10 mouse cellular contexts compared by ENCODE assay signal in the genomic region with DNA sequence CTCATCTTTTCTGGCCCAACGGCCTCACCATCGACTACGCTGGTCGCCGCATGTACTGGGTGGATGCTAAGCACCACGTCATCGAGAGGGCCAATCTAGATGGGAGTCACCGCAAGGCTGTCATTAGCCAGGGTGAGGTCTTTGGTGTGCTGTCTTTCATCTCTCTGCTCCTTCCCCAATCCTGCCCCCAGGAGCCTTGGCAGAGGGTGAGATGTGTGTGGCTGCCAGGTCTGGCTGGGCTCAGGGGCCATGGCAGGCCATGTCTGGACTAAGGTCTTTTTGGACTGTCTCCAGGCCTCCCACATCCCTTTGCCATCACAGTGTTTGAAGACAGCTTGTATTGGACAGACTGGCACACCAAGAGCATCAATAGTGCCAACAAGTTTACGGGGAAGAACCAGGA. TPM values are rescaled to one million over a fixed set of nuclear protein-coding genes. Genes with fewer than 3 reads are reported as not detected.
DNase-seq lines count a peak whose midpoint lies in the region; ATAC-seq and TF ChIP-seq lines count a peak whose summit lies in the region.
"Had no signal": no experiment of that assay in that cellular context is flagged by ENCODE, and none has a peak within 500 bp of the region (broad histone marks: within the 10 kb centered on the region; RNA-seq: fewer than 3 reads in every experiment).

No protein-coding gene starts in this region.

- H3K27me3 ChIP-seq in forebrain, embryonic 14.5 days (replicated peaks; ENCODE audit: control insufficient read depth, insufficient read depth, low read length): no peaks in the 10 kb centered on the region
- no peaks in the 10 kb centered on the region for H3K27me3 ChIP-seq in forebrain, embryonic 11.5 days (ENCODE audit: control insufficient read depth, insufficient read depth, low read length)
- H3K27me3 ChIP-seq in lung, embryonic 14.5 days (ENCODE audit: insufficient read depth, low read length): no peaks in the 10 kb centered on the region
- no peaks in the 10 kb centered on the region for H3K27me3 ChIP-seq in midbrain, postnatal 0 days (ENCODE audit: insufficient read depth, low read length)
- H3K27me3 ChIP-seq: embryonic facial prominence, embryonic 12.5 days; kidney, embryonic 15.5 days had no signal

- no peak overlapping the region for H3K4me3 ChIP-seq in forebrain, embryonic 14.5 days (ENCODE audit: low read depth, low read length)
- no peak overlapping the region for H3K4me3 ChIP-seq in forebrain, embryonic 11.5 days (ENCODE audit: low read depth, low read length)
- no peak overlapping the region for H3K4me3 ChIP-seq in lung, embryonic 14.5 days (ENCODE audit: low read depth, low read length)
- no peak overlapping the region for H3K4me3 ChIP-seq in midbrain, postnatal 0 days (ENCODE audit: low read depth, low read length)
- H3K4me3 ChIP-seq: embryonic facial prominence, embryonic 12.5 days; kidney, embryonic 15.5 days had no signal

- H3K9ac ChIP-seq in forebrain, embryonic 14.5 days (ENCODE audit: low read length): no peak overlapping the region
- H3K9ac ChIP-seq in forebrain, embryonic 11.5 days (ENCODE audit: low read length): no peak overlapping the region
- no peak overlapping the region for H3K9ac ChIP-seq in lung, embryonic 14.5 days
- no peak overlapping the region for H3K9ac ChIP-seq in midbrain, postnatal 0 days (replicated peaks; ENCODE audit: low read length, poor library complexity, severe bottlenecking)
- H3K9ac ChIP-seq: embryonic facial prominence, embryonic 12.5 days; kidney, embryonic 15.5 days had no signal

- 85% methylated on average over 9 of the region's 9 CpGs for WGBS in forebrain, embryonic 14.5 days
- 95% methylated on average over 9 of the region's 9 CpGs for WGBS in forebrain, embryonic 11.5 days
- WGBS in lung, embryonic 14.5 days: 93% methylated on average over 9 of the region's 9 CpGs
- WGBS in midbrain, postnatal 0 days: 93% methylated on average over 9 of the region's 9 CpGs

- no peak overlapping the region for H3K4me2 ChIP-seq in forebrain, embryonic 14.5 days (ENCODE audit: low read length)
- H3K4me2 ChIP-seq in forebrain, embryonic 11.5 days (ENCODE audit: low read depth, low read length, severe bottlenecking): no peak overlapping the region
- no peak overlapping the region for H3K4me2 ChIP-seq in lung, embryonic 14.5 days
- no peak overlapping the region for H3K4me2 ChIP-seq in midbrain, postnatal 0 days (ENCODE audit: low read depth, low read length, poor library complexity, severe bottlenecking)
- H3K4me2 ChIP-seq: embryonic facial prominence, embryonic 12.5 days; kidney, embryonic 15.5 days had no signal

- peak; percentile 13; the same call in 1 of the 2 replicates for ATAC-seq in forebrain, embryonic 14.5 days
- ATAC-seq in forebrain, embryonic 11.5 days (replicated peaks; ENCODE audit: low FRiP score): no peak
- ATAC-seq in lung, embryonic 14.5 days (ENCODE audit: insufficient read depth): 0 out of 2 replicates have a peak, but pooled peaks have one; percentile 25
- ATAC-seq in midbrain, postnatal 0 days (ENCODE audit: low FRiP score): peak; percentile 56; the same call in 1 of the 2 replicates

- no peak overlapping the region for H3K27ac ChIP-seq in forebrain, embryonic 14.5 days (ENCODE audit: low read depth, low read length)
- no peak overlapping the region for H3K27ac ChIP-seq in forebrain, embryonic 11.5 days (ENCODE audit: low read depth, low read length)
- H3K27ac ChIP-seq in lung, embryonic 14.5 days (ENCODE audit: low read depth): no peak overlapping the region
- H3K27ac ChIP-seq in midbrain, postnatal 0 days (ENCODE audit: low read depth, low read length): no peak overlapping the region
- H3K27ac ChIP-seq: embryonic facial prominence, embryonic 12.5 days; kidney, embryonic 15.5 days had no signal

- H3K9me3 ChIP-seq in forebrain, embryonic 14.5 days (replicated peaks; ENCODE audit: control insufficient read depth, low read length): no peaks in the 10 kb centered on the region
- H3K9me3 ChIP-seq in forebrain, embryonic 11.5 days (ENCODE audit: control insufficient read depth, low read length): no peaks in the 10 kb centered on the region
- no peaks in the 10 kb centered on the region for H3K9me3 ChIP-seq in lung, embryonic 14.5 days (ENCODE audit: low read depth, low read length)
- H3K9me3 ChIP-seq in midbrain, postnatal 0 days (ENCODE audit: low read length): no peaks in the 10 kb centered on the region
- H3K9me3 ChIP-seq: embryonic facial prominence, embryonic 12.5 days; kidney, embryonic 15.5 days had no signal

- H3K36me3 ChIP-seq in forebrain, embryonic 14.5 days (ENCODE audit: control insufficient read depth, insufficient read depth, low read length): peaks cover 62% of the 10 kb centered on the region
- peaks cover 9% of the 10 kb centered on the region; the same call in 1 of the 2 replicates for H3K36me3 ChIP-seq in forebrain, embryonic 11.5 days (ENCODE audit: control insufficient read depth, insufficient read depth, low read length)
- peaks cover 86% of the 10 kb centered on the region for H3K36me3 ChIP-seq in lung, embryonic 14.5 days (ENCODE audit: insufficient read depth)
- H3K36me3 ChIP-seq in midbrain, postnatal 0 days (ENCODE audit: insufficient read depth, low read length): 0 out of 2 replicates have a peak, but pooled peaks cover 1% of the 10 kb centered on the region

- no peak for TF ChIP-seq CTCF in lung, embryonic 14.5 days (IDR thresholded peaks at IDR 0.05; ENCODE audit: low read depth)
- TF ChIP-seq CTCF in midbrain, postnatal 0 days (IDR thresholded peaks at IDR 0.05): no peak

- DNase-seq in forebrain, embryonic 14.5 days (ENCODE audit: low spot score): no peak
- no peak for DNase-seq in forebrain, embryonic 11.5 days (ENCODE audit: low spot score)
- no peak for DNase-seq in lung, embryonic 14.5 days
- no peak for DNase-seq in lung, postnatal 10 days
- DNase-seq in cerebellum, postnatal 10 days: peak; percentile 97 to 98
- peak; percentile 79 for DNase-seq in midbrain, postnatal 0 days (ENCODE audit: low spot score)
- DNase-seq in urinary bladder, postnatal 10 days (ENCODE audit: low spot score): no peak
- DNase-seq in thymus, postnatal 36 days: no peak

- no peaks in the 10 kb centered on the region for H3K4me1 ChIP-seq in forebrain, embryonic 14.5 days (ENCODE audit: control insufficient read depth, insufficient read depth, low read length)
- no peaks in the 10 kb centered on the region for H3K4me1 ChIP-seq in forebrain, embryonic 11.5 days (replicated peaks; ENCODE audit: control insufficient read depth, insufficient read depth, low read length)
- no peaks in the 10 kb centered on the region for H3K4me1 ChIP-seq in lung, embryonic 14.5 days (ENCODE audit: insufficient read depth)
- no peaks in the 10 kb centered on the region for H3K4me1 ChIP-seq in midbrain, postnatal 0 days (ENCODE audit: insufficient read depth, low read length)

RNA-seq across cellular contexts. Expression of a gene that starts 23.1 kb away (rescaled TPM):
- polyA plus RNA-seq in forebrain, embryonic 14.5 days (2014; fragmentation: Nextera tagmentation; extraction: Ambion mirVana): 4.7 and 5.1 TPM in 2 replicates
- polyA plus RNA-seq in forebrain, embryonic 11.5 days (2014; fragmentation: Nextera tagmentation; extraction: Ambion mirVana): 10.2 and 11.3 TPM in 2 replicates
- polyA plus RNA-seq in lung, embryonic 14.5 days (2014; fragmentation: Nextera tagmentation; extraction: Ambion mirVana): 7.6 TPM in 2 replicates
- total RNA-seq in midbrain, postnatal 0 days (2014; rRNA removed): 17.1 and 19.2 TPM in 2 replicates
- polyA plus RNA-seq in midbrain, postnatal 0 days (2015; fragmentation: Nextera tagmentation; extraction: Ambion mirVana): 3.4 TPM in 2 replicates

RNA-seq across cellular contexts. Expression of a gene that starts 35.9 kb away (rescaled TPM):
- polyA plus RNA-seq in forebrain, embryonic 14.5 days (2014; fragmentation: Nextera tagmentation; extraction: Ambion mirVana): 168 and 170 TPM in 2 replicates
- 102 and 114 TPM in 2 replicates for polyA plus RNA-seq in forebrain, embryonic 11.5 days (2014; fragmentation: Nextera tagmentation; extraction: Ambion mirVana)
- polyA plus RNA-seq in lung, embryonic 14.5 days (2014; fragmentation: Nextera tagmentation; extraction: Ambion mirVana): 73.3 and 73.4 TPM in 2 replicates
- total RNA-seq in midbrain, postnatal 0 days (2014; rRNA removed): 146 and 158 TPM in 2 replicates
- 171 and 172 TPM in 2 replicates for polyA plus RNA-seq in midbrain, postnatal 0 days (2015; fragmentation: Nextera tagmentation; extraction: Ambion mirVana)

RNA-seq across cellular contexts. Expression of a gene that starts 46.2 kb away (rescaled TPM):
- polyA plus RNA-seq in forebrain, embryonic 14.5 days (2014; fragmentation: Nextera tagmentation; extraction: Ambion mirVana): 106 and 133 TPM in 2 replicates
- polyA plus RNA-seq in forebrain, embryonic 11.5 days (2014; fragmentation: Nextera tagmentation; extraction: Ambion mirVana): 138 and 153 TPM in 2 replicates
- polyA plus RNA-seq in lung, embryonic 14.5 days (2014; fragmentation: Nextera tagmentation; extraction: Ambion mirVana): 96.3 and 106 TPM in 2 replicates
- 130 and 135 TPM in 2 replicates for total RNA-seq in midbrain, postnatal 0 days (2014; rRNA removed)
- 85.8 and 101 TPM in 2 replicates for polyA plus RNA-seq in midbrain, postnatal 0 days (2015; fragmentation: Nextera tagmentation; extraction: Ambion mirVana)

Comparison
In these comparisons a context has a peak if more than half of its experiments do, and no peak if none do; other contexts are left out.
1. DNase-seq: peak in cerebellum, postnatal 10 days (2 of 2) and midbrain, postnatal 0 days (single experiment); none in forebrain, embryonic 14.5 days (single experiment), forebrain, embryonic 11.5 days (single experiment), lung, embryonic 14.5 days (single experiment), lung, postnatal 10 days (single experiment), urinary bladder, postnatal 10 days (single experiment) and thymus, postnatal 36 days (0 of 2).